Mouse (Mus musculus) stomach, embryonic 16.5 days (tissue): ENCODE measurements around the gene Gpat3. TPM values are rescaled to one million over a fixed set of nuclear protein-coding genes. Genes with fewer than 3 reads are reported as not detected.
A peak's percentile ranks its signal among the peaks of the same experiment; 100 is the strongest.

Experiments used
- ATAC-seq: fragments of 200-750 bp; cut with Nextera tagmentation; 2 replicates; pipeline ENCODE4 v1.8.0; 2017; ENCODE audit warnings: moderate number of reproducible peaks, moderate TSS enrichment; ENCODE audit not compliant: insufficient read depth, low FRiP score
- H3K27ac ChIP-seq: fragments of 300-500 bp; sonication (generic); 2 replicates; pipeline ENCODE4 v1.5.1; 2014; ENCODE audit warnings: low read length
- H3K27me3 ChIP-seq: fragments of 300-500 bp; sonication (generic); 2 replicates; pipeline ENCODE4 v1.6.1; 2014; ENCODE audit warnings: low read length, control low read depth, mixed read lengths; ENCODE audit not compliant: control insufficient read depth, insufficient read depth
- H3K36me3 ChIP-seq: fragments of 300-500 bp; sonication (generic); 2 replicates; pipeline ENCODE4 v1.6.1; 2014; ENCODE audit warnings: low read length; ENCODE audit not compliant: control insufficient read depth, insufficient read depth
- H3K4me1 ChIP-seq: fragments of 300-500 bp; sonication (generic); 2 replicates; pipeline ENCODE4 v1.6.1; 2014; ENCODE audit warnings: low read length, control low read depth, mixed read lengths; ENCODE audit not compliant: control insufficient read depth, insufficient read depth
- H3K4me2 ChIP-seq: fragments of 300-500 bp; sonication (generic); 2 replicates; pipeline ENCODE4 v1.6.1; 2014; ENCODE audit warnings: low read depth, low read length, mixed read lengths
- H3K4me3 ChIP-seq: fragments of 300-500 bp; sonication (generic); replicated peaks from 2 replicates; pipeline ENCODE4 v1.5.1; 2014; ENCODE audit warnings: mild to moderate bottlenecking, low read length
- H3K9ac ChIP-seq: fragments of 300-500 bp; sonication (generic); 2 replicates; pipeline ENCODE4 v1.6.1; 2014; ENCODE audit warnings: low read length
- H3K9me3 ChIP-seq: fragments of 300-500 bp; sonication (generic); replicated peaks from 2 replicates; pipeline ENCODE4 v1.6.1; 2016; ENCODE audit warnings: low read length, control low read depth; ENCODE audit not compliant: control insufficient read depth
- WGBS: fragments of 180-500 bp; shearing (Covaris S2); extraction: QIAGEN DNeasy Blood & Tissue Kit; methylation state at CpG from one replicate; pipeline ENCODE4 v1.1.7; 2014; 5-methylcytosine and 5-hydroxymethylcytosine counted together
- polyA plus RNA-seq: library from polyadenylated mRNA; unstranded; fragments of >200 nt; fragmentation: Nextera tagmentation; extraction: Ambion mirVana; gene quantifications from 2 replicates; pipeline ENCODE4 v1.2.1, GENCODE M21; 2015

Gene Gpat3
- polyA plus RNA-seq, 1 experiment from 2014 or later, result 5.0 TPM

- no peaks in the 10 kb centered on the region; the same call in 1 of the 2 replicates for H3K4me1 ChIP-seq
- H3K4me3 ChIP-seq, result no peak overlapping the region
- no peaks in the 10 kb centered on the region for H3K36me3 ChIP-seq
- no peak overlapping the region for H3K9ac ChIP-seq
- H3K4me2 ChIP-seq, result no peak overlapping the region
- H3K27me3 ChIP-seq, result no peaks in the 10 kb centered on the region; the same call in 1 of the 2 replicates
- WGBS, result 36% methylated on average over 8 of the region's 8 CpGs
- H3K9me3 ChIP-seq, result no peaks in the 10 kb centered on the region
- peak; percentile 48; the same call in 1 of the 2 replicates for ATAC-seq
- H3K27ac ChIP-seq, result no peak overlapping the region
These were observed 70.9 kb downstream of the Gpat3 start for GRCm38 (mm10) chr5:100916416-100916815.

- no peaks in the 10 kb centered on the region; the same call in 1 of the 2 replicates for H3K27me3 ChIP-seq
- H3K9me3 ChIP-seq, result no peaks in the 10 kb centered on the region
- no peaks in the 10 kb centered on the region for H3K36me3 ChIP-seq
- 23% methylated on average over 15 of the region's 15 CpGs for WGBS
- H3K4me2 ChIP-seq, result no peak overlapping the region
- no peak overlapping the region for H3K4me3 ChIP-seq
- ATAC-seq, result 0 out of 2 replicates have a peak, but pooled peaks have one; percentile 31
- no peaks in the 10 kb centered on the region; the same call in 1 of the 2 replicates for H3K4me1 ChIP-seq
- H3K27ac ChIP-seq, result no peak overlapping the region
- no peak overlapping the region for H3K9ac ChIP-seq
These were observed 71.8 kb downstream of the Gpat3 start for GRCm38 (mm10) chr5:100917252-100917774.

GRCm38 (mm10) chr5:100919069-100919468 is 73.6 kb downstream of the Gpat3 start:
- 13% methylated on average over 9 of the region's 9 CpGs for WGBS
- Histone ChIP-seq H3K4me1 (no peaks in the 10 kb centered on the region; the same call in 1 of the 2 replicates), H3K4me2 (no peak overlapping the region), H3K27ac (no peak overlapping the region), H3K36me3 (no peaks in the 10 kb centered on the region), H3K4me3 (no peak overlapping the region), H3K9me3 (no peaks in the 10 kb centered on the region), H3K27me3 (no peaks in the 10 kb centered on the region; the same call in 1 of the 2 replicates), H3K9ac (no peak overlapping the region)
- ATAC-seq, result no peak

GRCm38 (mm10) chr5:100929698-100930097 is 84.2 kb downstream of the Gpat3 start:
- 73% methylated on average over 2 of the region's 2 CpGs for WGBS
- Histone ChIP-seq H3K4me3 (no peak overlapping the region), H3K27me3 (no peaks in the 10 kb centered on the region), H3K36me3 (no peaks in the 10 kb centered on the region), H3K9ac (no peak overlapping the region), H3K4me2 (no peak overlapping the region), H3K27ac (no peak overlapping the region), H3K9me3 (no peaks in the 10 kb centered on the region), H3K4me1 (no peaks in the 10 kb centered on the region)
- no peak for ATAC-seq

GRCm38 (mm10) chr5:100943716-100944115 is 98.2 kb downstream of the Gpat3 start:
- H3K27ac ChIP-seq, result no peak overlapping the region
- ATAC-seq, result no peak
- H3K4me3 ChIP-seq, result no peak overlapping the region
- H3K4me1 ChIP-seq, result no peaks in the 10 kb centered on the region
- H3K4me2 ChIP-seq, result no peak overlapping the region
- no peaks in the 10 kb centered on the region for H3K36me3 ChIP-seq
- 54% methylated on average over 11 of the region's 11 CpGs for WGBS
- H3K9ac ChIP-seq, result no peak overlapping the region
- no peaks in the 10 kb centered on the region for H3K9me3 ChIP-seq
- H3K27me3 ChIP-seq, result no peaks in the 10 kb centered on the region

- Histone ChIP-seq H3K36me3 (no peaks in the 10 kb centered on the region), H3K4me1 (no peaks in the 10 kb centered on the region), H3K9me3 (no peaks in the 10 kb centered on the region), H3K4me2 (no peak overlapping the region), H3K4me3 (no peak overlapping the region), H3K27me3 (no peaks in the 10 kb centered on the region), H3K27ac (no peak overlapping the region), H3K9ac (no peak overlapping the region)
- ATAC-seq, result no peak
- WGBS, result 57% methylated on average over 10 of the region's 10 CpGs
These were observed 99.8 kb downstream of the Gpat3 start for GRCm38 (mm10) chr5:100945336-100945735.

Other genes starting within 250 kb of the Gpat3 start
- 51.8 and 52.2 TPM in 2 replicates for gene Coq2, start 170.6 kb upstream of the Gpat3 start, polyA plus RNA-seq
- gene Hpse, start 126.0 kb upstream of the Gpat3 start, polyA plus RNA-seq, result 8.3 and 9.1 TPM in 2 replicates
- gene Helq, start 47.1 kb upstream of the Gpat3 start, polyA plus RNA-seq, result 12.7 and 15.1 TPM in 2 replicates
- 141 and 172 TPM in 2 replicates for gene Mrps18c, start 47.1 kb upstream of the Gpat3 start, polyA plus RNA-seq
- 25.5 and 28.5 TPM in 2 replicates for gene Abraxas1, start 24.7 kb upstream of the Gpat3 start, polyA plus RNA-seq